Mouse (Mus musculus): ENCODE measurements around the gene Zfp82.

GRCm38 (mm10) chr7:30008020-30008690 is 64.5 kb downstream of the Zfp82 start:
- TF ChIP-seq CTCF (IDR thresholded peaks at IDR 0.05; ENCODE audit: extremely low read depth, insufficient read depth, low read length) (no peak), POLR2A (IDR thresholded peaks at IDR 0.05; ENCODE audit: extremely low read depth, insufficient read depth, low read length) (no peak)
